In genomic region chr16:37855583-37855982, GRCm38 (mm10) we compare ENCODE assay signal across 20 mouse cellular contexts. TPM values are rescaled to one million over a fixed set of nuclear protein-coding genes. Genes with fewer than 3 reads are reported as not detected.
"Had no signal": no experiment of that assay in that cellular context is flagged by ENCODE, and none has a peak within 500 bp of the region (broad histone marks: within the 10 kb centered on the region; RNA-seq: fewer than 3 reads in every experiment).

No protein-coding gene starts in this region.

- H3K9ac ChIP-seq: limb, embryonic 12.5 days; limb, embryonic 15.5 days; liver, embryonic 13.5 days; stomach, embryonic 15.5 days had no signal

- H3K4me1 ChIP-seq: limb, embryonic 15.5 days had no signal

- H3K4me2 ChIP-seq: limb, embryonic 12.5 days; limb, embryonic 15.5 days; liver, embryonic 13.5 days; midbrain, embryonic 11.5 days; stomach, embryonic 15.5 days had no signal

- H3K27ac ChIP-seq: limb, embryonic 12.5 days; limb, embryonic 15.5 days; liver, embryonic 13.5 days; stomach, embryonic 15.5 days had no signal

- DNase-seq: left cerebral cortex, postnatal 4 days; liver, embryonic 13.5 days; lung, adult 2 months; lung, postnatal 14 days; lung, postnatal 4 days; midbrain, embryonic 14.5 days; right cerebral cortex, adult 18-20 months; right cerebral cortex, postnatal 14 days; right cerebral cortex, postnatal 4 days; thymus, adult 2 months; thymus, postnatal 14 days; thymus, postnatal 4 days had no signal

- H3K27me3 ChIP-seq: limb, embryonic 12.5 days; limb, embryonic 15.5 days; liver, embryonic 13.5 days; stomach, embryonic 15.5 days had no signal

- H3K9me3 ChIP-seq: limb, embryonic 12.5 days; limb, embryonic 15.5 days; liver, embryonic 13.5 days; stomach, embryonic 15.5 days had no signal

- H3K36me3 ChIP-seq: limb, embryonic 12.5 days; limb, embryonic 15.5 days; liver, embryonic 13.5 days; stomach, embryonic 15.5 days had no signal

- H3K4me3 ChIP-seq: limb, embryonic 12.5 days; limb, embryonic 15.5 days; liver, embryonic 13.5 days; stomach, embryonic 15.5 days had no signal

RNA-seq across cellular contexts. Expression of gene Gm36028, which starts 5.4 kb away (rescaled TPM):
- total RNA-seq: left cerebral cortex, postnatal 14 days; left cerebral cortex, postnatal 4 days; megakaryocyte-erythroid progenitor cell, adult 5-6 weeks; midbrain, postnatal 0 days had no signal
- polyA plus RNA-seq: limb, embryonic 15.5 days; liver, embryonic 13.5 days; neural tube, embryonic 11.5 days had no signal
